Mouse (Mus musculus) lung, embryonic 15.5 days (tissue): Measurements from ENCODE around the gene Nt5c3. TPM values are rescaled to one million over a fixed set of nuclear protein-coding genes. Genes with fewer than 3 reads are reported as not detected.
A peak's percentile ranks its signal among the peaks of the same experiment; 100 is the strongest.

Source experiments
- ATAC-seq: fragments of 200-750 bp; cut with Nextera tagmentation; 2 replicates; pipeline ENCODE4 v1.8.0; 2017; ENCODE audit warnings: moderate number of reproducible peaks, borderline replicate concordance; ENCODE audit not compliant: low FRiP score, low TSS enrichment; ENCODE audit errors: extremely low read depth
- H3K27ac ChIP-seq: fragments of 300-500 bp; sonication (generic); 2 replicates; pipeline ENCODE4 v1.5.1; 2015; ENCODE audit warnings: moderate library complexity, mild to moderate bottlenecking, inconsistent platforms
- H3K27me3 ChIP-seq: fragments of 300-500 bp; sonication (generic); 2 replicates; pipeline ENCODE4 v1.6.1; 2015; ENCODE audit warnings: inconsistent platforms
- H3K36me3 ChIP-seq: fragments of 300-500 bp; sonication (generic); 2 replicates; pipeline ENCODE4 v1.6.1; 2015; ENCODE audit warnings: inconsistent platforms
- H3K4me1 ChIP-seq: fragments of 300-500 bp; sonication (generic); 2 replicates; pipeline ENCODE4 v1.6.1; 2015; ENCODE audit warnings: inconsistent platforms
- H3K4me2 ChIP-seq: fragments of 300-500 bp; sonication (generic); 2 replicates; pipeline ENCODE4 v1.6.1; 2015; ENCODE audit warnings: inconsistent platforms, mild to moderate bottlenecking, moderate library complexity
- H3K4me3 ChIP-seq: fragments of 300-500 bp; sonication (generic); 2 replicates; pipeline ENCODE4 v1.5.1; 2015; ENCODE audit warnings: mild to moderate bottlenecking, inconsistent platforms
- H3K9ac ChIP-seq: fragments of 300-500 bp; sonication (generic); 2 replicates; pipeline ENCODE4 v1.6.1; 2015; ENCODE audit warnings: inconsistent platforms
- H3K9me3 ChIP-seq: fragments of 300-500 bp; sonication (generic); 2 replicates; pipeline ENCODE4 v1.6.1; 2016; ENCODE audit warnings: inconsistent platforms
- WGBS: fragments of 180-500 bp; shearing (Covaris S2); methylation state at CpG from one replicate; pipeline ENCODE4 v1.1.7; 2015; 5-methylcytosine and 5-hydroxymethylcytosine counted together
- polyA plus RNA-seq: library from polyadenylated mRNA; unstranded; fragments of >200 nt; fragmentation: Nextera tagmentation; extraction: Ambion mirVana; gene quantifications from 2 replicates; pipeline ENCODE4 v1.2.1, GENCODE M21; 2015

The Nt5c3 gene
- 60.9 and 62.9 TPM in 2 replicates for polyA plus RNA-seq

- H3K4me2 ChIP-seq: peak within 1 kb of the TSS; percentile 67
- H3K4me3 ChIP-seq: peak within 1 kb of the TSS; percentile 76
- H3K9ac ChIP-seq: peak within 1 kb of the TSS; percentile 68
- no peaks in the 10 kb centered on the region for H3K9me3 ChIP-seq
- no peaks in the 10 kb centered on the region for H3K36me3 ChIP-seq
- H3K4me1 ChIP-seq: peaks cover 8% of the 10 kb centered on the region; the same call in 1 of the 2 replicates
- 2% methylated on average over 63 of the region's 64 CpGs for WGBS
- peak; percentile 98 for ATAC-seq
- H3K27me3 ChIP-seq: no peaks in the 10 kb centered on the region
- H3K27ac ChIP-seq: peak within 1 kb of the TSS; percentile 90
Observed at GRCm38 (mm10) chr6:56923726-56924707, at the start of gene Nt5c3, which contains the start of gene Vmn1r4. Gene Nt5c3 (minus strand): TSS chr6:56923932. Gene Vmn1r4 (plus strand): TSS chr6:56924015.

- H3K36me3 ChIP-seq: no peaks in the 10 kb centered on the region
- ATAC-seq: no peak
- H3K9ac ChIP-seq: no peak within 1 kb of the TSS
- H3K9me3 ChIP-seq: no peaks in the 10 kb centered on the region
- H3K27ac ChIP-seq: no peak within 1 kb of the TSS
- no peaks in the 10 kb centered on the region for H3K4me1 ChIP-seq
- H3K4me2 ChIP-seq: no peak within 1 kb of the TSS
- H3K4me3 ChIP-seq: no peak within 1 kb of the TSS
- no peaks in the 10 kb centered on the region for H3K27me3 ChIP-seq
Observed at GRCm38 (mm10) chr6:56969973-56970372, 46.2 kb upstream of the Nt5c3 start, which contains the start of gene Vmn1r5. Gene Vmn1r5 (plus strand): TSS chr6:56970273.

GRCm38 (mm10) chr6:56956436-56956835 lies 32.7 kb upstream of the Nt5c3 start:
- Histone ChIP-seq H3K27me3 (no peaks in the 10 kb centered on the region), H3K4me1 (no peaks in the 10 kb centered on the region), H3K4me3 (no peak overlapping the region), H3K27ac (no peak overlapping the region), H3K36me3 (no peaks in the 10 kb centered on the region), H3K9me3 (no peaks in the 10 kb centered on the region), H3K9ac (no peak overlapping the region), H3K4me2 (no peak overlapping the region)
- ATAC-seq: no peak
- WGBS: 62% methylated on average over 5 of the region's 5 CpGs

- Histone ChIP-seq H3K4me1 (no peaks in the 10 kb centered on the region), H3K4me2 (no peak overlapping the region), H3K27ac (no peak overlapping the region), H3K27me3 (no peaks in the 10 kb centered on the region), H3K9ac (no peak overlapping the region), H3K36me3 (no peaks in the 10 kb centered on the region), H3K9me3 (no peaks in the 10 kb centered on the region), H3K4me3 (no peak overlapping the region)
- 77% methylated on average over 4 of the region's 4 CpGs for WGBS
- ATAC-seq: no peak
Observed at GRCm38 (mm10) chr6:56934366-56934765, 10.6 kb upstream of the Nt5c3 start.

- Histone ChIP-seq H3K9me3 (no peaks in the 10 kb centered on the region), H3K4me1 (no peaks in the 10 kb centered on the region), H3K27ac (no peak overlapping the region), H3K9ac (no peak overlapping the region), H3K36me3 (no peaks in the 10 kb centered on the region), H3K4me2 (no peak overlapping the region), H3K4me3 (no peak overlapping the region), H3K27me3 (no peaks in the 10 kb centered on the region)
- ATAC-seq: no peak
- 43% methylated on average over 2 of the region's 2 CpGs for WGBS
Observed at GRCm38 (mm10) chr6:56932464-56932863, 8.7 kb upstream of the Nt5c3 start.

GRCm38 (mm10) chr6:56931648-56932415 lies 8.1 kb upstream of the Nt5c3 start:
- H3K27ac ChIP-seq: no peak overlapping the region
- H3K9ac ChIP-seq: no peak overlapping the region
- H3K9me3 ChIP-seq: no peaks in the 10 kb centered on the region
- H3K4me2 ChIP-seq: no peak overlapping the region
- no peak overlapping the region for H3K4me3 ChIP-seq
- H3K27me3 ChIP-seq: no peaks in the 10 kb centered on the region
- no peak for ATAC-seq
- H3K4me1 ChIP-seq: no peaks in the 10 kb centered on the region
- WGBS: 60% methylated on average over 4 of the region's 4 CpGs
- H3K36me3 ChIP-seq: no peaks in the 10 kb centered on the region

GRCm38 (mm10) chr6:56923331-56923725 lies 404 bp downstream of the Nt5c3 start:
- H3K36me3 ChIP-seq: no peaks in the 10 kb centered on the region
- ATAC-seq: no peak
- H3K4me1 ChIP-seq: peaks cover 9% of the 10 kb centered on the region; the same call in 1 of the 2 replicates
- WGBS: under 1% methylated on average over 25 of the region's 25 CpGs
- H3K4me3 ChIP-seq: peak overlapping the region; percentile 76
- peak overlapping the region; percentile 68 for H3K9ac ChIP-seq
- H3K27ac ChIP-seq: peak overlapping the region; percentile 60
- H3K4me2 ChIP-seq: peak overlapping the region; percentile 67
- H3K27me3 ChIP-seq: no peaks in the 10 kb centered on the region
- no peaks in the 10 kb centered on the region for H3K9me3 ChIP-seq

- H3K4me3 ChIP-seq: no peak overlapping the region
Observed at GRCm38 (mm10) chr6:56920222-56921092, 3.3 kb downstream of the Nt5c3 start.

GRCm38 (mm10) chr6:56919330-56920044 lies 4.2 kb downstream of the Nt5c3 start:
- WGBS: 70% methylated on average over 7 of the region's 7 CpGs
- H3K9ac ChIP-seq: no peak overlapping the region
- H3K9me3 ChIP-seq: no peaks in the 10 kb centered on the region
- H3K27me3 ChIP-seq: no peaks in the 10 kb centered on the region
- H3K36me3 ChIP-seq: no peaks in the 10 kb centered on the region
- H3K4me3 ChIP-seq: no peak overlapping the region
- H3K27ac ChIP-seq: no peak overlapping the region
- no peak overlapping the region for H3K4me2 ChIP-seq
- no peak for ATAC-seq
- H3K4me1 ChIP-seq: peaks cover 19% of the 10 kb centered on the region

More at GRCm38 (mm10) chr6:56920222-56921092, 3.3 kb downstream of the Nt5c3 start:
- Histone ChIP-seq H3K27ac (no peak overlapping the region), H3K36me3 (no peaks in the 10 kb centered on the region), H3K27me3 (no peaks in the 10 kb centered on the region), H3K9ac (no peak overlapping the region), H3K4me2 (no peak overlapping the region), H3K9me3 (no peaks in the 10 kb centered on the region), H3K4me1 (peaks cover 19% of the 10 kb centered on the region)
- 50% methylated on average over 12 of the region's 12 CpGs for WGBS
- no peak for ATAC-seq

- no peaks in the 10 kb centered on the region for H3K36me3 ChIP-seq
- H3K4me3 ChIP-seq: no peak overlapping the region
- no peak overlapping the region for H3K27ac ChIP-seq
- H3K4me1 ChIP-seq: peaks cover 25% of the 10 kb centered on the region
- WGBS: 38% methylated on average over 12 of the region's 12 CpGs
- peak; percentile 53; the same call in 1 of the 2 replicates for ATAC-seq
- no peak overlapping the region for H3K4me2 ChIP-seq
- H3K9me3 ChIP-seq: no peaks in the 10 kb centered on the region
- H3K9ac ChIP-seq: no peak overlapping the region
- no peaks in the 10 kb centered on the region for H3K27me3 ChIP-seq
Observed at GRCm38 (mm10) chr6:56917578-56918368, 6.0 kb downstream of the Nt5c3 start.
